Mouse (Mus musculus) intestine, embryonic 16.5 days (tissue): ENCODE measurements around the gene Spata33. TPM values are rescaled to one million over a fixed set of nuclear protein-coding genes. Genes with fewer than 3 reads are reported as not detected.

Experiments
- ATAC-seq: fragments of 200-750 bp; cut with Nextera tagmentation; 2 replicates; pipeline ENCODE4 v1.8.0; 2017; ENCODE audit warnings: moderate TSS enrichment, moderate library complexity
- H3K27ac ChIP-seq: fragments of 300-500 bp; sonication (generic); 2 replicates; pipeline ENCODE4 v1.5.1; 2014; ENCODE audit warnings: mild to moderate bottlenecking, low read length
- H3K27me3 ChIP-seq: fragments of 300-500 bp; sonication (generic); replicated peaks from 2 replicates; pipeline ENCODE4 v1.6.1; 2014; ENCODE audit warnings: low read length, control low read depth, mixed read lengths; ENCODE audit not compliant: control insufficient read depth, insufficient read depth
- H3K36me3 ChIP-seq: fragments of 300-500 bp; sonication (generic); 2 replicates; pipeline ENCODE4 v1.6.1; 2014; ENCODE audit warnings: low read length, control low read depth; ENCODE audit not compliant: control insufficient read depth, insufficient read depth
- H3K4me1 ChIP-seq: fragments of 300-500 bp; sonication (generic); 2 replicates; pipeline ENCODE4 v1.6.1; 2014; ENCODE audit warnings: low read length, control low read depth, mixed read lengths; ENCODE audit not compliant: control insufficient read depth, insufficient read depth
- H3K4me2 ChIP-seq: fragments of 300-500 bp; sonication (generic); 2 replicates; pipeline ENCODE4 v1.6.1; 2014; ENCODE audit warnings: low read depth, low read length, control low read depth
- H3K4me3 ChIP-seq: fragments of 300-500 bp; sonication (generic); 2 replicates; pipeline ENCODE4 v1.5.1; 2014; ENCODE audit warnings: mild to moderate bottlenecking, low read length
- H3K9ac ChIP-seq: fragments of 300-500 bp; sonication (generic); 2 replicates; pipeline ENCODE4 v1.6.1; 2014; ENCODE audit warnings: low read depth, low read length
- H3K9me3 ChIP-seq: fragments of 300-500 bp; sonication (generic); 2 replicates; pipeline ENCODE4 v1.6.1; 2016; ENCODE audit warnings: low read length, control low read depth; ENCODE audit not compliant: control insufficient read depth
- WGBS: fragments of 180-500 bp; shearing (Covaris S2); extraction: QIAGEN DNeasy Blood & Tissue Kit; methylation state at CpG from one replicate; pipeline ENCODE4 v1.1.7; 2014; 5-methylcytosine and 5-hydroxymethylcytosine counted together
- polyA plus RNA-seq: library from polyadenylated mRNA; unstranded; fragments of >200 nt; fragmentation: Nextera tagmentation; extraction: Ambion mirVana; gene quantifications from 2 replicates; pipeline ENCODE4 v1.2.1, GENCODE M21; 2015

The Spata33 gene
- polyA plus RNA-seq, 1 experiment from 2014 or later: 1.7 TPM

- Histone ChIP-seq H3K27me3 (no peaks in the 10 kb centered on the region), H3K4me1 (0 out of 2 replicates have a peak, but pooled peaks cover 3% of the 10 kb centered on the region), H3K9ac (no peak overlapping the region), H3K27ac (no peak overlapping the region), H3K9me3 (no peaks in the 10 kb centered on the region), H3K4me3 (no peak overlapping the region), H3K4me2 (no peak overlapping the region), H3K36me3 (no peaks in the 10 kb centered on the region)
- 62% methylated on average over 14 of the region's 14 CpGs for WGBS
- ATAC-seq: no peak
These were observed 12.8 kb upstream of the Spata33 start for GRCm38 (mm10) chr8:123199864-123200263.

GRCm38 (mm10) chr8:123202288-123202687 lies 10.3 kb upstream of the Spata33 start:
- no peaks in the 10 kb centered on the region for H3K9me3 ChIP-seq
- H3K4me2 ChIP-seq: no peak overlapping the region
- H3K4me3 ChIP-seq: no peak overlapping the region
- H3K9ac ChIP-seq: no peak overlapping the region
- H3K27ac ChIP-seq: no peak overlapping the region
- H3K27me3 ChIP-seq: no peaks in the 10 kb centered on the region
- H3K4me1 ChIP-seq: no peaks in the 10 kb centered on the region
- H3K36me3 ChIP-seq: peaks cover 13% of the 10 kb centered on the region
- ATAC-seq: no peak
- WGBS: 22% methylated on average over 5 of the region's 5 CpGs

- peaks cover 15% of the 10 kb centered on the region for H3K36me3 ChIP-seq
- H3K4me1 ChIP-seq: no peaks in the 10 kb centered on the region
- no peak overlapping the region for H3K9ac ChIP-seq
- no peak overlapping the region for H3K4me3 ChIP-seq
- 79% methylated on average over 3 of the region's 3 CpGs for WGBS
- H3K4me2 ChIP-seq: no peak overlapping the region
- H3K9me3 ChIP-seq: no peaks in the 10 kb centered on the region
- H3K27ac ChIP-seq: no peak overlapping the region
- ATAC-seq: no peak
- no peaks in the 10 kb centered on the region for H3K27me3 ChIP-seq
These were observed 9.1 kb upstream of the Spata33 start for GRCm38 (mm10) chr8:123203571-123203970.

DNA sequence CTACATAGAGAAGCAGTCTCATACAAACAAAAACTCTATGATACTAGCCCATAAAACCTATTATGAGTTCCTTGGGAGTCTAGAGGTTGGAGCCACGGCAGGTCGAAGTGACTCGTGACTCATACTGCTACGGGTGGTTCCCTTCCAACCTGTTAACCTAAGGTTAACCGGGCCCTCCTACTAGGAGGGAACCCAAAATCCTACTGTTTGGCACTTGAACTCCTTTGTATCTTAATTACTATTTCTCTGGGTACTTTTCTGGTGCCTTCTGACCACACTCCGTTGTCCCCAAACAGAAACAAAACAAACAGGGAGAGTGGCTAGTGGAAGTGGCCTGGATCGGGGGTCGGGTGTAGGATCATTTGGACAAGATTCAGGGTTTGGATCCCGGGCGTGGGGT lies 756 bp upstream of the Spata33 start:
- H3K27ac ChIP-seq: peak overlapping the region; percentile 59; the same call in 1 of the 2 replicates
- no peaks in the 10 kb centered on the region for H3K27me3 ChIP-seq
- WGBS: 31% methylated on average over 10 of the region's 10 CpGs
- peaks cover 6% of the 10 kb centered on the region; the same call in 1 of the 2 replicates for H3K4me1 ChIP-seq
- ATAC-seq: no peak
- H3K9ac ChIP-seq: peak overlapping the region; percentile 95
- peak overlapping the region; percentile 95 for H3K4me3 ChIP-seq
- H3K36me3 ChIP-seq: peaks cover 9% of the 10 kb centered on the region
- H3K4me2 ChIP-seq: peak overlapping the region; percentile 88
- H3K9me3 ChIP-seq: no peaks in the 10 kb centered on the region

GRCm38 (mm10) chr8:123213118-123213772 lies 613 bp downstream of the Spata33 start:
- H3K9ac ChIP-seq: peak overlapping the region; percentile 73
- H3K4me3 ChIP-seq: peak overlapping the region; percentile 95
- no peak overlapping the region for H3K27ac ChIP-seq
- 15% methylated on average over 22 of the region's 22 CpGs for WGBS
- no peaks in the 10 kb centered on the region for H3K27me3 ChIP-seq
- ATAC-seq: peak; percentile 43; the same call in 1 of the 2 replicates
- H3K4me2 ChIP-seq: peak overlapping the region; percentile 88
- H3K36me3 ChIP-seq: peaks cover 4% of the 10 kb centered on the region; the same call in 1 of the 2 replicates
- H3K4me1 ChIP-seq: peaks cover 6% of the 10 kb centered on the region; the same call in 1 of the 2 replicates
- no peaks in the 10 kb centered on the region for H3K9me3 ChIP-seq

DNA sequence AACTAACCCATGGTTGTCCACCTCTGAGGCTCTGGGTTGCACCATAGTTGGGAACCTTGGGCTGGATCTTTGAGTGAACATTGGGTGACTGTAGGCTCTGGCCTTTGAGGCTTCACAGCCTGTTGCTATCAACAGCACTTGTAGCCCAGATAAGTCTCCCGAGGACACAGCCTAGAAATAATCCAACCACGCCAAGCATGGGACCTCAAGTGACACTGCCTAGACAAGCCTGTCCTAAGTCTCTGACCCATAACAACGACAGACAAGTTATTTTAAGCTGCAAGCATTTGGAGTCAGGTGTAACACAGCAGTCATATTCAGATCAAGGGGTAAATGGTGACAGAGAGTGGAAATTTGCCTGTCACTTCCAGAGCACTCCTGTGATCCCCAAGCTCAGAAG lies 2.8 kb downstream of the Spata33 start:
- H3K9me3 ChIP-seq: no peaks in the 10 kb centered on the region
- no peaks in the 10 kb centered on the region for H3K27me3 ChIP-seq
- H3K36me3 ChIP-seq: no peaks in the 10 kb centered on the region
- no peak overlapping the region for H3K4me3 ChIP-seq
- peaks cover 6% of the 10 kb centered on the region; the same call in 1 of the 2 replicates for H3K4me1 ChIP-seq
- H3K27ac ChIP-seq: no peak overlapping the region
- no peak overlapping the region for H3K9ac ChIP-seq
- no peak for ATAC-seq
- WGBS: 76% methylated on average over 3 of the region's 3 CpGs
- H3K4me2 ChIP-seq: no peak overlapping the region

GRCm38 (mm10) chr8:123220917-123221316 lies 8.3 kb downstream of the Spata33 start:
- Histone ChIP-seq H3K9ac (no peak overlapping the region), H3K4me3 (no peak overlapping the region), H3K36me3 (no peaks in the 10 kb centered on the region), H3K27me3 (no peaks in the 10 kb centered on the region), H3K4me1 (peaks cover 8% of the 10 kb centered on the region; the same call in 1 of the 2 replicates), H3K4me2 (no peak overlapping the region), H3K9me3 (no peaks in the 10 kb centered on the region), H3K27ac (no peak overlapping the region)
- 76% methylated on average over 1 of the region's 1 CpGs for WGBS
- ATAC-seq: no peak

- Histone ChIP-seq H3K4me1 (peaks cover 8% of the 10 kb centered on the region; the same call in 1 of the 2 replicates), H3K27me3 (no peaks in the 10 kb centered on the region), H3K27ac (peak within 1 kb of the TSS; percentile 74), H3K9ac (peak within 1 kb of the TSS; percentile 88), H3K4me2 (peak within 1 kb of the TSS; percentile 86), H3K4me3 (peak within 1 kb of the TSS; percentile 82), H3K9me3 (no peaks in the 10 kb centered on the region), H3K36me3 (0 out of 2 replicates have a peak, but pooled peaks cover 8% of the 10 kb centered on the region)
- WGBS: 2% methylated on average over 59 of the region's 59 CpGs
- ATAC-seq: peak; percentile 94
These were observed 11.9 kb downstream of the Spata33 start, which contains the start of gene Cdk10 for GRCm38 (mm10) chr8:123224278-123225266. Gene Cdk10 (plus strand): TSS chr8:123224842.

DNA sequence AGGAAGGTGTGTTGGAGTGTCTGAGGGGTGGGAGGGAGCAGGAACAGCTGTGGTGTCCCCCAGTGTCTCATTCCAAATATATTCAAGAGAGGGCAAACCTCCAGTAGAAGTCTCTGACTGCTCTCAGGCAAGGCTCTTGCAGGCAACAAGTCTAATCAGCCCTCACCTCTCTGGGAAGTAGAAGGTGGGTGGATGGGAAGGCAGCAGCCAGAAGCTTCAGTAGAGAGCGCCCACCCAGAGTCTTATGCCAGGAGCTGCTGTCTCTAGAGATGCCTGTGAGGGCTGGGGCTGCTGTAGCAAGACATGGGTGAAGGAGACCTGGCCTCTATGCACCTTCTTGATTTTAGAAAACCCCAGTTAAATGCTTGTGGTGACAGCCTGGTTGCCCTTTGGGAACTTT lies 15.8 kb downstream of the Spata33 start:
- Histone ChIP-seq H3K36me3 (0 out of 2 replicates have a peak, but pooled peaks cover 8% of the 10 kb centered on the region), H3K27ac (no peak overlapping the region), H3K4me3 (no peak overlapping the region), H3K4me2 (no peak overlapping the region), H3K4me1 (peaks cover 8% of the 10 kb centered on the region; the same call in 1 of the 2 replicates), H3K9me3 (no peaks in the 10 kb centered on the region), H3K27me3 (no peaks in the 10 kb centered on the region), H3K9ac (no peak overlapping the region)
- 95% methylated on average over 1 of the region's 1 CpGs for WGBS
- no peak for ATAC-seq
